Mouse (Mus musculus): ENCODE measurements around the gene Atp7a.

Atp7a gene

GRCm38 (mm10) chrX:106082518-106082917 lies 55.4 kb downstream of the Atp7a start:
- DNase-seq: no peak

GRCm38 (mm10) chrX:106085132-106085531 lies 58.1 kb downstream of the Atp7a start:
- no peak for DNase-seq

- DNase-seq: no peak
Measured at GRCm38 (mm10) chrX:106085564-106085963, 58.5 kb downstream of the Atp7a start.

- DNase-seq: no peak
Measured at GRCm38 (mm10) chrX:106092939-106093338, 65.9 kb downstream of the Atp7a start.

DNA sequence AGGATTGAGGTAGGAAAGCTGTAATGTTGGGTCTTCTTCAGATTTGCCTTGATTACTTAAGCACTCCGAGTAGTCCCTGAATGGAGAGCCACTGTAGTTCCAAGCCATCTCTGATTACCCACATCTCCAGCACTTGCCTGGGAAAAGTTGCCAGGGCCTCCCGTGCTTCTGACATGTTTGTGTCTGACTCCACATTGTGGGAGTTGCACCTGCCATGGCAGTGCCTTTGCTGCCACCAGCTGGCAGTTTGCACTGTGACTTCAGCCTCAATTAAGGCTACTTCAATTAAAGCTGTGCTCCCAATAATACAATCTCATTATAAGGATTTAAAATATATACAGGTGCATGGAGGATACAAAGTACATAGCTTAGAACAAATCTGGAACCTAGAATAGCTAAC lies 78.4 kb downstream of the Atp7a start:
- DNase-seq: peak; percentile 16

- DNase-seq: no peak
Measured at GRCm38 (mm10) chrX:106113881-106114280, 86.8 kb downstream of the Atp7a start.

- no peak for DNase-seq
Measured at GRCm38 (mm10) chrX:106114674-106115073, 87.6 kb downstream of the Atp7a start.

GRCm38 (mm10) chrX:106122823-106123222 lies 95.7 kb downstream of the Atp7a start:
- no peak for DNase-seq

GRCm38 (mm10) chrX:106128283-106128682 lies 101.2 kb downstream of the Atp7a start:
- DNase-seq: no peak

- no peak for DNase-seq
Measured at GRCm38 (mm10) chrX:106129877-106130276, 102.8 kb downstream of the Atp7a start.

DNA sequence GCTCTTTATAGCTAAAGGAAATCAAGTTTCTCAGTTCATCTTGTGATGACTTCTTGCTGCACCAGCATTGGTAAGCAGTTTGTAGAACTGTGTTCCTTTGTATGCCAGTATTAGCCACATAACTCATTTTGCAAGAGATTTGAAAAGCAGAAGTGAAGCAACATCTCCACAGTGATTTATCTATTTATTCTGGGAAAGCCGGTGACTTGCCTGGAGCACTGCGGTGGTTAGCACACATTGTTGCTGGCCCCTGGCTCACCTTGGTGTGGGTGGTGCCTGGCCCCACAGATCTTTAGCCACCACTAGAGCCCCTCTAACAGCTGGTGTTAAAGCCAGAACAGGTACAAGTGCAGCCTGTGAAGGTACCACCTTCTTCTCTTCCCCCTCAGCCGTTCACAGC lies 107.8 kb downstream of the Atp7a start:
- no peak for DNase-seq

GRCm38 (mm10) chrX:106135484-106135883 lies 108.4 kb downstream of the Atp7a start:
- peak; percentile 3 for DNase-seq

DNA sequence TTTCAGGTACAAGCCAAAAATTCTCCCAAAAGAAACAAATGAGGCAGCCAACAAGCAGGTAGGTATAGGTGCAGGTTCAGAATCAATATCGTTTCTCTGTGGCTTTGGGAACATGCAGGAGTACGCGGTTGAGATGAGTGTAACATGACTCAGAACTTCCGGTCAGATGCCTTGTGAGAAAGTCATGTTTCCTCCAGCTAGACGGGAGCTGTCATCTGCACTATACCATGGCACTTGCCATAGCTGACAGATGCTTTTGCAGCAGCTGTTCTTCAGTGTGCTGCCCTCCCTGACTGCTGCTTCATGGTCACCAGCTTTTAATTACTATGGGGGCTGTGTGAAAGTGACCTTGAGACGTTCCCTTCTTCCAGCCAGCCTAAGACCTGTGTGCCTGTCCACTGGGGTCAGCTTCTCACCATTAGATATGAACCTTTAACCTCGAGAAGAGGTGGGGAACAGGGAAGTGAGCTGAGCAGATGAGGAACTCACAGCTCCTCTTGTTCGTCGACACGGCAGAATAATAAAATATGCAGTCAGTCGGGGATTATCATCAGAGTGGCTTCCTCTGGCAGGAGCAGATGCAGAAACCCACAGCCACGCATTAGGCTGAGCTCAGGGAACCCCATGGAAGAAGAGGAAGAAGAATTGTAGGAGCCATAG lies 109.0 kb downstream of the Atp7a start:
- peak; percentile 8 for DNase-seq

GRCm38 (mm10) chrX:106139309-106140070 lies 112.4 kb downstream of the Atp7a start:
- no peak for DNase-seq

GRCm38 (mm10) chrX:106142936-106143335 lies 115.9 kb downstream of the Atp7a start, which contains the start of gene Tlr13:
TSS of gene Tlr13 (plus strand) at chrX:106143204.
- no peak for DNase-seq

- no peak for DNase-seq
Measured at GRCm38 (mm10) chrX:106148185-106148584, 121.1 kb downstream of the Atp7a start.

- no peak for DNase-seq
Measured at GRCm38 (mm10) chrX:106149460-106149859, 122.4 kb downstream of the Atp7a start.

DNA sequence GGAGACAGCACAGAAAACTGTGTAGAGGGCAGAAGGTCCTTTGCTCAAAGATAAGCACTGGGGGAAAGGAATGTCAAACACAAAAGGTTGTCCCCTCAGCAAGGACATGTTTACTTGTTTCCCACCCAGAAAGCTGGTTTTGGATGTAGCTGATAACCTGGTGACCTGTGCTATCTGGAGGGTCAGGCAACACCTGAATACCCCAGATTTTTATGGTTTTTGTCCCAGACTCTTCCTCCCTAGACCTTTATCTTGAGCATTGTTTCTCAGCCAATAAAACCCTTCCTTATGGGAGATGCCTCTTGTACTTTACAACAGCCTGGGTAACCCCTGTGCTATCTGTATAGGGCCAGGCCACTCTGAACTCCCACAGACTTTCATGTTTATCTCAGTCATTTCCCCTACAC lies 127.1 kb downstream of the Atp7a start:
- DNase-seq: no peak

- DNase-seq: no peak
Measured at GRCm38 (mm10) chrX:106155892-106156291, 128.8 kb downstream of the Atp7a start.

- no peak for DNase-seq
Measured at GRCm38 (mm10) chrX:106163995-106164394, 136.9 kb downstream of the Atp7a start.

- DNase-seq: no peak
Measured at GRCm38 (mm10) chrX:106164555-106164954, 137.5 kb downstream of the Atp7a start.

DNA sequence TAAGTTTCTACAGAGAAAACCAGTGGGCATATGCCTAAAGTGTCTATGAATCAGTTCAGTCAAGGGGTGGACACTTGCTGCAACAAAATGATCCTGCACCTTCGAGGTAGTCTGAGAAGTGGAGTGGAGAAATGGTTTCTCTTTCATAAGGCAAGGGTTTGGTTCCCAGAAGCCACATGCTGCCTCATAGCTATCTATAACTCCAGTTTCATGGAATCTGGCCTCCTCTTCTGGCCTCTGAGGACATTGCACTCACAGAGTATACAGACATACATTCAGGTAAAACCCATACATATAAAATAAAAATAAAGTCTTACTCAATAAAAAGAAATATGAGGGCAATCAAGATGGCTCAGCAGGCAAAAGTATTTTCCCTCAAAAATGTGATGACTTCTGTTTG lies 138.0 kb downstream of the Atp7a start:
- DNase-seq: no peak

DNA sequence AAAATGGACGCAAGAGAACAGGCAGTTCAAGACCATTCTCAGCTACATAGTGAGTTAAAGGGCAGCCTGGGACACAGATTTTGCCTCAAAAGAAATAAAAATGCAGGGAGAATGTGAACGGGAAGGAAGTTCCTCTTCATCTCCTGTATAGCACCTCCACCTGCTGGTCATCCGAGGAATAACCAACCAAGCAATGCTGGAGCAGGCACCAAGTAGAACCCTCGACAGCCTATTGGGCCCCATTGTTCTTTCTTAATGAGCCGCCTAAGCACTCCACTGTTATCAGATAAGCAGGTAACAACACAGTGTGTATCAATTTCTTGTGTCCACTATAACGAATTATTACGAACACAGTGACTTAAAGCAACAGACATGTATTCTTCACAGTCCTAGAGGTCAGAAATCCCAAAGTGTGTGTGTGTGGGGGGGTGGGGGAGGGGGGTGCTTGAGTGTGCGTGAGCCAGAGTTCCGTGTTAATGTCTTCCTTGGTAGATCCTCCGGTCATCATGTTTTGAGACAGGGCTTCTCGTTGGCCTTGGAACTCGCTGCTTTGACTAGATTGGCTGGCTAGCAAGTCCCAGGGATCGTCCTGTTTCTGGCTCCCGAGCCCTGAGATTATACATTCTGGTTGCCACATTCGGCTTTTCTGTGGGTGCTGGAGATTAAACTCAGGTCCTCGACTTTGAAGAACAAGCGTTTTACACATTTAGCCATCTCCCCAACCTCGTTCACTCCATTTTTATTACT lies 144.2 kb downstream of the Atp7a start:
- peak; percentile 83 for DNase-seq

GRCm38 (mm10) chrX:106171853-106172154 lies 144.7 kb downstream of the Atp7a start:
- DNase-seq: peak; percentile 59

Data from thymus, postnatal 14 days (tissue).